Mouse (Mus musculus) monocyte, adult 2 months (primary cell): ENCODE data around the gene Adgrl4.

Experiments used
- DNase-seq, 2 experiments: peaks; one replicate each; pipeline ENCODE4 v3.0.0; 2022; ENCODE audit warnings: low spot score in 2 of 2, low read depth in 1 of 2

Gene Adgrl4

DNA sequence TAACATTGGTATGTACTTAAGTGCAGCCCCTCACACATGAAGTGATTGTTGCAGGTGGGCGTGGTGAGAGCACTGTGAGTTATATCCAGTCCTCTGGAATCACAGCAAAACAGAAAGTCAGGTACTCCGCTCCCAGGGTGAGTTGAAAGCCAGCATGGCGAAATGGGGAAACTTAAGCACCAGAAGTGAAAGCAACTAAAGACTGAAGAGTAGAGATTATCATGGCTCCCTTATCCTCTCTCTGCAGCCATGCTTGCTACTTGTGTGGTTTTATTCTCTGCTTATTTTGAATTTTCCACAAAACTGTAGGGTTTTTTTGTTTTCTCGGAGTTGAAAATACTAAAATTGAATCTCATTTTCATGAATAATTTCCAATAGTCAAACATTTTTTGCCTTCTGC is 51.2 kb downstream of the Adgrl4 start:
- DNase-seq: no peak

- no peak for DNase-seq
Observed at GRCm38 (mm10) chr3:151505606-151506005, 67.9 kb downstream of the Adgrl4 start.

DNA sequence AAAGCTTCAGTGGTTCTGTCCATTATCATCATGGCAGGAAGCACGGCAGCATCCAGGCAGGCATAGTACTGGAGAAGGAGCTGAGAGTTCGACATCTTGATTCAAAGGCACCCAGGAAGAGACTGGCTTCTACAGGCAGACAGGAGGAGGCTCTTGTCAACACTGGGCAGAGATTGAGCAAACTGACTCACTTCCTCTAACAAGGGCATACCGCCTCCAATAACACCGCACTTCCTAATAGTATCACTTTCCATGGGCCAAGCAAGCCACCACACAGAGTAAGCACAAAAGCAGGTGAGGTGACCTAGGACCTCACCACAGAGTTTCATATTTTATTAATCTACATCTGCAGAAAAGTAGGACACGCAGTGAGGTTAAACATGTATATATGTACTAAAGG is 73.5 kb downstream of the Adgrl4 start:
- no peak for DNase-seq

DNA sequence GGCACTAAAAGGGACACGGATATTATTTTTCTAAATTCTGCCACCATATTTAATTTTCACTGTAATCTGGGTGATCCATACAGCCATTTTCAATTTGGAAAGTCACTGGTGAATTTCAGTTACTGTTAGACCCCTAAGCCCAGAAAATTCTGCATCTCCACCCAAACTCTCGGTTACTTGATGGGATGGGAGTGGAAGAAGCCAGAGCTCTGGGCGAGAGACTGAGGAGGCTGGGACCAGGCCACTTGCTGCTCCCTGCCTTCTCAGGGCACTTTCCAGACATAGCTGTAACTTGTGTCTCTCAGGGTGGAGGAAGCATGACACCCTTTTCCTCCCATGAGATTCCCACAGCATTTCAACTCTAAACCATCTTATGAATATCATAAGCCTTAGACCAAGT is 109.5 kb downstream of the Adgrl4 start:
- no peak for DNase-seq

- no peak for DNase-seq
Observed at GRCm38 (mm10) chr3:151551002-151551401, 113.3 kb downstream of the Adgrl4 start.

DNA sequence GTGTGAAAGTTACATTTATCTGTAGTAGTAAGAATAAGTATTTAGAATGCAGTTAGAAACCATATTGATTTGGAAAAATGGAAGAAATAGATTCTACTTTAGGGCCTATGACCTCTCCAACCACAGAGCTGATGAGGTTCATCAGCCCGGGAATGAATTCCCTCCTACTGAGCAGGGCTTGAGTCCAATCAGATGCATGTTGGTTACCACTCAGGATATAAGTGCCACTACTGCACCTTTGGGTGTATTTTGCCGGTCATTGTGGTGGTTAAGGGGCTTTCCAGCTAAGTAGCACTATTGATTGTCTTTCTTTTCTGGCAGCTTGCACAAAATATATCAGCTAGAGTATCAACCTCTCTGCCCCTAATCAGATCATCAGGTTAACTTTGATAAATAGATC is 118.9 kb downstream of the Adgrl4 start:
- no peak for DNase-seq

DNA sequence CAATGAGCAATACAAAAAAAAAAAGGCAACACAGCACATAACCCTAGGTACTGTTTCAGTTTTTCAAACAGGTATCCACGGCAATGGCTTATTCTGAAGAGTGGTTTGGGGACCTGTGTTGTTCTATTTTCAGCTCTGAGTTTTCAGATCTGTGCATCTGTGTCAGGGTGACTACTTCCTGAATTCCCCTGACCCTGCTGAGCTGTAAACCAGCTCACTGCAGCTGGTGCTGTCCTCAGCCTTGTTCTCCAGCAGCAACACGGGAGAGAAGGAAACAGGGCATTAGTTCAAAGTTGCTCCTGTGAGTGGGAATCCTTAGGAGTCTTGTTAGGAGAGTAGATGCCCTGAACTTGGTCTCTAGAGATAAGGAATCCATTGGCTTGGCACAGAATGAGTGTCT is 119.4 kb downstream of the Adgrl4 start:
- no peak for DNase-seq

DNA sequence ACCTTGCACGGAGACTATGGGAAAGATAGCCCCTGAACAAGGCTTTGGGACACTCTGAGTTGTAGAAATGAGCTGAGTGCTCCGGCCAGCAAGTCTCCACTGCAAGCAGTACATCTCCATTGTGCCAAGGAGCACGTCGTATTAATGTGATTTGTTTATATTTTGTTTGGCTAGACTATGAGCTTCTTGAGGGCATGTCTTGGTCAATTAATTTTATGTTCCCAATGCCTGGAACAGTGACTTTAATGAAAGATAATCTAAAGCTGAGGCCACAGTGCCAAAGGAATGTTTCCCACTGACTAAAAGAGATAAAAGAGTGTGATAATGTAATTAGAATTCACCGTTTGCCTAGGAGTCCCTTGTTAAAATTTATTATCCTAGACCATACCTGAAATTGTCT is 119.9 kb downstream of the Adgrl4 start:
- no peak for DNase-seq

DNA sequence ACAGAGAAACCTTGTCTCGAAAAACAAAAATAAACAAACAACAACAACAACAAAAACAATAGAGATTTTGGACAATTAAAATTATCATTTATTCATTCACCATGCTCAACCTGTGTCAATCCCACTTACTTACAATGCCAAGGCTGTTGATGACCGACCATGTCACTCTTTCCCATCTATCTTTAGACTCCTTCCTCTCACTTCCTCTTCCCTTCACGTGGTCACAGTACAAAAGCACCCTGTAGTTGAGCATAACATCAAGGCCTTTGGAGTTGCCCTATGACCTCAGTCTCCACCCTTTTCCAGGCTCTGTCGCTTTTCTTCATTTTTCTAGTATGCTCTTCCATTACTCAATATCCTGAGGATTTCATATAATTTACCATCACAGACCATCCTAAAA is 120.7 kb downstream of the Adgrl4 start:
- DNase-seq: no peak

DNA sequence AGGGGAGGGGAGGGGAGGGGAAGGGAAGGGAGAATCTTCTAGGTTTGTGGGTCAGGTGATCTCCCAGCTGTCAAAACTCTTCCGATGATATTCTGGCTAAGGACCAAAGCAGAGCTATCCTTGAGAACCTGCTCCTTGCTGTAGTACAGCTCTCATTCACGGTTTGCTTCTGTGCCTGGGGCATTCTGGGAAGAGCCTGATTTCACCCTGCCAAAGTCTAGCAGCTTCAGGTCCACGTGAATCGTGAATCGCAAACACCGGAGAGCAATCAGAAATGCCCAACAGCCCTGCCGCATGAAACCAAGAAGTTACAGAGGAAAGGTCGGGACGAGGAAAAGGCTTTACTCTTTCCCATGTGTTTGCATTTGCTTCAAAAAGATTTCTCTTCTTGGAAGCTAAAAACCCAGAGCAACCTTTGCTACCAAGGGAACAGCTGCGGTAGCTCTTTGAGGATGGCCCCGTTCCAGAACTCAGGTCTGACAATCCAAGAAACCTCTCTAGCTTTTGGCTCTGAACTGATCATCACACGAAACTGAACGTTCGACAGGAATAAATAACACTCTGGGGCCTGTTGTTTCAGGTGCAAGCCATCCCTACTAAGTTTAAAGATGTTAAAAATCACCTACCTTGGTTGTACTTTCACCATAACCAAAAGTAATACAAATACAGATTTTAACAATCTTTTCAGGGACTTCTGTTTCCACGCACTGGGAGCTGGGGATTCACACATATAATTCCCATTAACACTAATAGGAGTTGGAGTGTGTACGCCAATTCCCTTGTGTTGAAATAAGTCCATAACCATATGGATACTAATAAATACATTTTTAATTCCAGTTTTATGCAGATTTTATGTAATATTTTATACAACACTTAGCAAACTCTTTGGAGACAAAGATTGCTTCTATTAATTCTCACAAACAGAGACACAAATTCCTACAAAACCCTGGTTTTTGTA is 128.3 kb downstream of the Adgrl4 start:
- DNase-seq: no peak

DNA sequence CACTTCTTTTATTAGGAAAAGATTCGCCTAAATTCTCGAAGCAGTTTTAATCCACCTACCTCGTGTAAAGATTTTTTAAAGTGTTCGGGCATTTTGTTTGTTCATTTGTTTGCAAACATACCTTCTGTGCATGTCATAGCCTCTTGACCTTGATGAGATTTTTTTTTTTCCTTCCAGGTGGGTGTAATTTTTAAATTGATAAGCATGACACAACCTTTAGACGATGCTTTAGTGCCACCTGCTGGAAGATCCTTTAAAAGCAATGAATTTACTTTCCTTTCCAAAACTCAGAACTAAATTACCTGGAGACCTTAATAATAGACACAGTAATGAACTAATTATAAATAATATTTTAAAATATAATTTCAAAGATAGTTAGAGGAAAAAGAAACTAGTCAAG is 128.9 kb downstream of the Adgrl4 start:
- no peak for DNase-seq

DNA sequence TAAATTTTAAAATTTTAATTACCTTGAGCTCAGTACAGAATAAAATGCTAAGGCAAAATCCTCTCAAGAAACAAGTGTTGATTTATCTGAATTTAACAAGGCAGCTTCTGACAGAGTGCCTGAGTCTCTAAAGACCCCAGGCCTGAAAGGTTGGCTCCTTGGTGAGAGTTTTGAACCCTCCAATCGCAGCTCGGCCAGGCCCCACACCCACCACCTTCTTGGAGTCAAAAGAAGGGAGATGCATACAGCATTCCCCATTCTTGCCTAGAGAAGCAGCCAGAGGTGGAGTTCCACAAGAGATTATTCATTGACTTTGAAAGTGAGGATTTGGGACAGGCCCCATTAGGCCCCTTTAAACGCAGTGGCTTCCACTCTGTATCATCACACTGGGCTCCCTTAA is 129.9 kb downstream of the Adgrl4 start:
- DNase-seq: no peak

GRCm38 (mm10) chr3:151572089-151572488 is 134.4 kb downstream of the Adgrl4 start:
- DNase-seq: no peak

DNA sequence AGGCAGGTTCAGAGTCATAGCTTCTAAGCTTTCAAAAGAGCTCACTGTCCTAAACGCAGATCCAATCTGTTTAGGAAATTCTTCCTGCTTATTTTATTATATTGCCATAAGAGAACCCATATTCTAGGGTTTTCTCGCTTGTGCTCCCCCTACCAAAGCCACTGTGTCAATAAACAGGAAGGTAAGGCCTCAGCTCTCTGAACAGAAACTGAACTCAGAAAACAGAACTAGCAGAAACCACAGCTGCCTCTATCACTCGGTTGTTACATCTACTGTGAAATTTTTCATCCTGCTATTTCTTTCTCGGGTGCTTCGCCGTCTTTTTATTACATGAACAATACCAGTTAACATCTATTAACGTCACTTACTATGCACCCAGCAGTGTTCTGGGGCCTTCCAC is 137.6 kb downstream of the Adgrl4 start:
- DNase-seq: no peak

GRCm38 (mm10) chr3:151576155-151576554 is 138.5 kb downstream of the Adgrl4 start:
- DNase-seq: no peak

GRCm38 (mm10) chr3:151591904-151592303 is 154.2 kb downstream of the Adgrl4 start:
- DNase-seq: no peak
